Mouse (Mus musculus): Measurements from ENCODE around the gene Tmem221.

Tmem221 gene

GRCm38 (mm10) chr8:71558071-71558957 lies at the start of gene Tmem221:
Gene Tmem221 (minus strand): TSS chr8:71558871.
- DNase-seq (ENCODE audit: low spot score in 2 of 2): no peak

GRCm38 (mm10) chr8:71604021-71604420 lies 45.4 kb upstream of the Tmem221 start:
- DNase-seq (ENCODE audit: low spot score in 2 of 2): no peak

- no peak for DNase-seq (ENCODE audit: low spot score in 2 of 2)
These were observed 44.1 kb upstream of the Tmem221 start for GRCm38 (mm10) chr8:71602666-71603334.

- DNase-seq (ENCODE audit: low spot score in 2 of 2): no peak
These were observed 43.4 kb upstream of the Tmem221 start for GRCm38 (mm10) chr8:71601939-71602665.

- no peak for DNase-seq (ENCODE audit: low spot score in 2 of 2)
These were observed 40.2 kb upstream of the Tmem221 start for GRCm38 (mm10) chr8:71598841-71599240.

GRCm38 (mm10) chr8:71598375-71598774 lies 39.7 kb upstream of the Tmem221 start:
- DNase-seq (ENCODE audit: low spot score in 2 of 2): no peak

GRCm38 (mm10) chr8:71597451-71597850 lies 38.8 kb upstream of the Tmem221 start, which contains the start of gene Fam129c:
Gene Fam129c (plus strand): TSS chr8:71597648.
- DNase-seq (ENCODE audit: low spot score in 2 of 2): no peak

GRCm38 (mm10) chr8:71596798-71597197 lies 38.1 kb upstream of the Tmem221 start:
- DNase-seq (ENCODE audit: low spot score in 2 of 2): no peak

- DNase-seq (ENCODE audit: low spot score in 2 of 2): no peak
These were observed 37.7 kb upstream of the Tmem221 start for GRCm38 (mm10) chr8:71596384-71596783.

GRCm38 (mm10) chr8:71595862-71596261 lies 37.2 kb upstream of the Tmem221 start:
- peak; percentile 86 to 94 for DNase-seq (ENCODE audit: low spot score in 2 of 2)

GRCm38 (mm10) chr8:71594324-71594722 lies 35.7 kb upstream of the Tmem221 start:
- no peak for DNase-seq (ENCODE audit: low spot score in 2 of 2)

- DNase-seq (ENCODE audit: low spot score in 2 of 2): no peak
These were observed 35.1 kb upstream of the Tmem221 start for GRCm38 (mm10) chr8:71593556-71594323.

- DNase-seq (ENCODE audit: low spot score in 2 of 2): peak; percentile 89 to 92
These were observed 33.9 kb upstream of the Tmem221 start for GRCm38 (mm10) chr8:71592374-71593170.

GRCm38 (mm10) chr8:71591471-71592373 lies 33.1 kb upstream of the Tmem221 start, which contains the start of gene Pgls:
Gene Pgls (plus strand): TSS chr8:71592176.
- peak; percentile 97 to 98 for DNase-seq (ENCODE audit: low spot score in 2 of 2)

- no peak for DNase-seq (ENCODE audit: low spot score in 2 of 2)
These were observed 32.3 kb upstream of the Tmem221 start for GRCm38 (mm10) chr8:71591017-71591416.

GRCm38 (mm10) chr8:71588762-71589161 lies 30.1 kb upstream of the Tmem221 start:
- no peak for DNase-seq (ENCODE audit: low spot score in 2 of 2)

GRCm38 (mm10) chr8:71586891-71587290 lies 28.2 kb upstream of the Tmem221 start:
- peak in 1 of 2 experiments; percentile 36 for DNase-seq (ENCODE audit: low spot score in 2 of 2)

GRCm38 (mm10) chr8:71580201-71580600 lies 21.5 kb upstream of the Tmem221 start:
- DNase-seq (ENCODE audit: low spot score in 2 of 2): no peak

- DNase-seq (ENCODE audit: low spot score in 2 of 2): no peak
These were observed 20.8 kb upstream of the Tmem221 start for GRCm38 (mm10) chr8:71579476-71579875.
